Mouse (Mus musculus) MEL-GATA-1-ER (cell line): ENCODE results near the gene Tecta.

Source experiments
- DNase-seq: peaks from one replicate; pipeline ENCODE4 v3.0.0-alpha.2; 2012; ENCODE audit warnings: low read depth; ENCODE audit errors: extremely low read depth

The Tecta gene

DNA sequence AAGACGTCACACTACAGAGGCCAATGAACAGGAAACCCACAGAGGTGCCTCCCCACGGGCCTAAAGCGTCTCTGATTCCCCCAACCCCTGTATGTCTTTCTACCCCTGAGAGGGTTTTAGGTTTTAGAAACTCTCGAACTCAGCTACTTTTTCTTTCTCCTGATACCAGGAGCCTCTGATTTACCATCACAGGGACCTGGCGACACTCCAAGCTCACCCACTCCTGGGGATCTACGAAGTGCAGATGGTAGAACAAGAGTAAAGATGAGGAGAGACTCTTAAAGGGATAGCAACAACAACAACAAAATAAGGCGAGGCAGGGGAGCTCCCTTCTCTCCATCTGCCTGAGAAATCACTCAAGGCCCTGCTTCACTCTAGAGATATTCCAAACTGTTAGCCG lies 12.7 kb downstream of the Tecta start:
- no peak for DNase-seq

GRCm38 (mm10) chr9:42385656-42386055 lies 14.1 kb downstream of the Tecta start:
- DNase-seq = no peak

DNA sequence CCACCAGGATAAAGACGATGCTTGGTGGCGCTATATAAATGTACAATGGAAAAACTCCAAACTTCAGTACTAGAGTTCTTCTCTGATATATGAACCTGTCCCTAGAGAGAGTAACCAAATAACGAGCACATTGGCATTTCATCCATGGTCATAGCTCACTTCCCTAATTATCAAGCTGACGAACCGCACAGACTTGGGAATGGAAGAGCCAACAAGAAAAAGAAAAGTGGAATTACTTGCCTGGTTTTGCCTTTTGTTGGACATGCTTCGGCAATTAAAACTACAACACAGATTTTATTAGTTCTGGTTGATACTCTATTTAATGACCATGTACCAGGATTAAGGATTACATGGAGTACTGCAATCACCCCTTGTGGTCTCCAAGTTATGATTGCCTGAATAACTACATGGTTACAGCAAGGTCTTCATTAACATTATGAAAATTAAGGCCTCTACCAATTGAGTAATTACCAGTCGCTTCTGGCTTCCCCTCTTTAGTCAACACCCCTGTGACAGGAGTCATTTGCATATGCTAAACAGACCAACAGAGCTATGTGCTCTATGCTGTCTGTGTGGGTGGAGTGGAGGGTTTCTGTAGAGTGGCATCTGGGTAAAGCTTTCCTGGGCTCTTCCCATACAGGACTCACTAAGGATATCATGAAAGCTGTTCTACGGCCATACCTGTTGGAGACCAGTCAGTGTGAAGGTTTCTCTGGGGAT lies 16.9 kb downstream of the Tecta start:
- DNase-seq = no peak

DNA sequence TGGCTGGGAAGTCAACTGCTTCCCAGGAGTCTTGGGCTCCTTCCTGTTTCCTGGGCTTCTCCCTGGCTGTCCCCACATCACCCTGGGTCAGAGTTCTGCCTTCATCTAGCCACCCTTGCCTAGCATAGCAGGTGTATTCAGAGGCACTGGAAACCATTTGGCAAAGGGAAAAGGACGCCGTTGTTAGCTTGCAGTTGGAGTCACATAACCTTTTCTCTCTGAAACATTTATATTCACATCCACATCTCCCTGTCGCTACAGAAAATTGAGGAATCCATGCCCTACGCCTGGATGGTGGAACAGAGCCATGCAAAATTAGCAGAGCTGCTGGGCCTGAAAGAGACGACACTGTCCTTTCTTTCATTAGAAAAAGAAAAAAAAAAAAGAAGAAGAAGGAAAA lies 17.7 kb downstream of the Tecta start:
- DNase-seq = no peak

- DNase-seq = no peak
Observed at GRCm38 (mm10) chr9:42378071-42378470, 21.7 kb downstream of the Tecta start.

DNA sequence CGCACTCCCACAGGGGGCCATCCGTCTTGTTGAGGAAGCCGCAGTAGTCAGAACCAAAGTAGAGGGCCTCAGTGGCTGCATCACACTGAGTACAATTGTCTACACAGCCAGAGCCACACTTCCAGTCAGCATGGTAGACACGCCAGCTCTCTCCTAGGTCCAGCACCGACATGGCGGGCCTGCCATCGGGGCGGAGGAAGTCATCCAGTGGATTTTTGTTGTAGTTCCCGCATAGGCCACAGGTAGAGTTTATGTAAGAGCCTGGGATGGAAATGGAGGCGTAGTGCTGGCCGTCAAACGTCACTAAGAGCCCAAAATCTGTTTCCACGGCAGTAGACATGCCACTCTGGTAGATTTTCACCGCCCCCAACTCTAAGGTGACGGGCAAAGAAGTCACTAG lies 22.1 kb downstream of the Tecta start:
- DNase-seq = no peak

- no peak for DNase-seq
Observed at GRCm38 (mm10) chr9:42371670-42372368, 27.9 kb downstream of the Tecta start.

DNA sequence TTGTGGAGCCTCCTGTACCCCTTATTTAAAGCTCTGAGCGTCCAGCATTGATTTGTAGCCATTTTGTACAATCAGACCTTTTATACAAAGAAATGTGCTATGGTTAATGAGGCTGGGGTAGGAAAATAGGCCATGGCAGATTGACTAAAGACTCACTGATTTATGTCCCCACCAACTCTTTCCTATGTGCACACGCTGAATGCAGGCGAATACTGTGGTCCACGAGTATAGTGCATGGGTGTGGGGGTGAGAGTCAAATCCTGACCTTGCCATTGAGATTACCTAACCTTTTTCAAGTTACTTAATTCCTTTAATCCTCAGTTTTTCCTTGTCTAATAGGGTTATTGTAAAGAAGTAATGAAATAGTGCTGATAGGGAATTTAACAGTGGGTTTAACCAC lies 42.1 kb downstream of the Tecta start:
- DNase-seq = no peak

DNA sequence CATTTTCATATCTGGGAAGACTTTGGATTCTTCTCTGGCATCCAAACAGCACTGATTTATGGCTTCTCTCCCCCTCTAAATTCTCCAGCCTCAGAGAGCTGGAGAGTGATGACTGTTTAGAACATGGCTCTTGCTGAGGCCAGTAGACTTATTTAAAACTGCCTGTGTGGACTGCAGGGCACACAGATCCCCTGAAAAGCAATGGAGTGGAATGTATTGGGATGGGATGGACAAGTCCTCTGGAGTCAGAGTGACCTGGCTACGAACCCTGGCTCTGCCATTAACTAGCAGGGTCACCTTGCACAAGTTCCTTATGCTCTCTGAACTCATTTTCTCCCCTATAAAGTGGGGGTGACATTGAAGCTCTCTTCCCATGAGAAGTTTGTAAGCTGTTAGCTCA lies 44.9 kb downstream of the Tecta start:
- DNase-seq = no peak

- no peak for DNase-seq
Observed at GRCm38 (mm10) chr9:42349791-42350190, 49.9 kb downstream of the Tecta start.

DNA sequence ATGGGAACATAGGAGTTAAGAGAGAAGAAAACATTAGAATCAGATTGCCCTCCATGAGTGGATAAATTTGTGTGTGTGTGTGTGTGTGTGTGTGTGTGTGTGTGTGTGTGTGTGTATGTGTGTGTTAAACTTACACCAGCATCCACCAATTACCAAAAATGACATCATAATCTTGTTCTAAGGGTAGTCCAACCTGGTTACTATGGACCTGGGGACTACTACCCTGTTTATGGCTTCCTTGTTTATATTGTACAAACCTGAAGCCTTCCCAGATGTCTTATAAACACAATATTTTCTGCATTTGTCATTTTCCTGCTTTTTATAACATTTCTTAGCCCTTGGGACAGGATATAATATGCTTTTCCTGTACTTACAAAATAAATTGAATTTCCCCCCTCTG lies 53.4 kb downstream of the Tecta start:
- no peak for DNase-seq

GRCm38 (mm10) chr9:42339151-42339550 lies 60.6 kb downstream of the Tecta start:
- no peak for DNase-seq

GRCm38 (mm10) chr9:42337026-42337425 lies 62.7 kb downstream of the Tecta start:
- DNase-seq = no peak

DNA sequence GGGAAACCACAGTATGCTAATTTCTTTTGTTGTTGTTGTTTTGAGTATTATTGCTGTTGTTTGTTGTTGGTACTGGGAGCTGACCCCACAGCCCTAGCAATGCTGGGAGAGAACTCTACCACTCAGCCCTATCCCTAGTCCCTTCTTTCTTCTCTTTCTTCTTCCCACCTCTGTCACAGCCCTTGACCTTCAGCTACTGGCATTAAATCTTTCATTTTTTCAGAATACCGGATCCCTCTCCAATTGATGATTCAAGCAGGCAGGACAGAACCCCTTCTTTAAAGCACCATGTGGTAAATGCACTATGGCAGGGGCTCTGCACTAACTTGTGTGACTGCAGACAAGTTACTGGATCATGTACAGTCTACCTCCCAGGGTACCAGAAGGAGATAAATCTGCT lies 63.2 kb downstream of the Tecta start:
- DNase-seq = no peak

DNA sequence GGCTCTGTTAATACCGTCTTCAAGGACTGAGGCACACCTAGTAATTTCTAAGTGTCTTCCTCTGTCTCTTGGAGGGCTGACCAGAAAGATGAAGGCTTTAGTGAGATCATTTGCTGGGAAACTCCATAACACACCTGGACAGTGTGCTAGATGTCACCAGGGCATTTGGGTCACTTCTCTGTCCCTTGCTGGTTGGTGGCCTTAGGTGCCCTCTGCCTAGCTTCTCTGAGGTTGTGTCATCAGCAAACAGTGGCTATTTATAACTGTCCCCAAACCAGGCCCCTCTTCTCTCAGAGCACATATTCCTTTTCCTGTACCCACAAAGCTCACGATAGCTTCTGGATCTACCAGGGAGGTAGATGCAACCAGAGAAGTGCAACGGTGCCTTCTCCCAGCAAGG lies 64.8 kb downstream of the Tecta start:
- no peak for DNase-seq

DNA sequence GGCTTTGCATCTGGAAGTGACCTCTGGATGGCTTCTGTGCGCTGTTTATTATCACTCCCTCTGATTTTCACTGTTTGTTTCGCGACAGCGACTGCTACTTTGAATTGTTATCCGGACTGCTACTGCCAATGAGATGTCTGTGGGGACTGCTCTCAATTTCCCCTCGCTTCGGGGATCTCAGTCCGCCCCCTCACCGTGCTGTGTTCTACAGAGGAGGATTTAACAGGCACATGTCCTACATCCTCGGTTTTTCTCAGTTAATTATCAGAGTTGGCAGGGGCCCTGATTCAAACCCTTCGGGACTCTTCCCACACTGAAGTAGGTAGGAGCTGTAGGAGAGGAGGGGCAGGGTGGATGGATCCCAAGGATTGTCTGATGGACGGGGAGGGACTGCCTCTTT lies 67.0 kb downstream of the Tecta start:
- DNase-seq = no peak

DNA sequence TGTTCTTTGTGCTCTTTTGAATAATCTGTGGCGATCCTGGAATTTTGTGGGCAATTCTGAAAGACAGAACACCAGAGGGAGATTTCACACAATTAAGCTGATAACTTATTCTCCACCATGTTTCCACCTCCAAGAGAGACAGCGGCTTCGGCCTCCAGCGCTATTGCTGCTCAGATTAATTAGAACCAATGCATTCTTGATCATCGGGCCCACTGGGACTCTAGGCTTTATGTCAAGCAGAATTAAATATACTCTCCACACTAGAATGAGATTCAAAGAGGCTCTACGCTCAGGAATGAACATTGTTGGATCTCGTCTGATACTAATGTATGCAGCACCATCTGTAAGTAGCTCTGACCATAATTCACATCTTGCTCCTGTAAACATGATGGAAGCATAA lies 68.4 kb downstream of the Tecta start:
- DNase-seq = no peak

- DNase-seq = no peak
Observed at GRCm38 (mm10) chr9:42329753-42330152, 70.0 kb downstream of the Tecta start.

DNA sequence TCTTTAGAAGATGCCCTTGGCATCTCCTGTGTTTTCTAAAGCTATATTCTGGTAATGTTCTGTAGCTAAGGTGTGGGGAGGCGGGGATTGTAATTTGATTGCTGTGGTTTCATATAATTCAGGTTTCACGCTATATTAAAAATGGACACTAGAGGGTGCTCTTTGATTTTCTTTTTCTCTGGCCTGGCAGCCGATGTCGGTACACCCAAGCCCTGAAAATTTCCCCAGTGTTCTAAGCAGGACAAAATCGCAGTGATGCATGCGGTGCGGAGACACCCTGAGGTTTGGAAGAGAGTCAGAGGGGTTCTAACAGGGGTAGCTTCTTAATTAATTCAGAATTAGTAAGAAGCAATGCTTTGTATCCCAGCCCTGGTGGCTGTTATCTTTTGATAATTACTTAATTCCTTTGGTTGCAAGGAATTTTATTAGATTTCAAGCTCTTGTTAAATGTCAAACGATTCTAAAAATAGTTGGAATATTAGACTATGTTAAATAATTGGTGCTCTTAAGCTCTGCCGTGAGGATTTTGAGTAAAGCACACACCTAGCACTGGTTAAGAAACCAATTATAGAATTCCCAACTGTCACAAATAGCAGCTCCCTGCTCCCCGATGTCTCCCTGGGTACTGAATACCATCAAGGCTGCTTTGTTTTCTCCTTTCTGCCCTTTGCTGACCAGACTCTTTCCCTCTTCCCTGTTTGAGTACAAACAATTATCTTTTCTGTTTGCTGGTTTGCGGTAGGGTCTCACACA lies 72.9 kb downstream of the Tecta start:
- peak; percentile 23 for DNase-seq

GRCm38 (mm10) chr9:42324640-42325394 lies 74.9 kb downstream of the Tecta start:
- DNase-seq = no peak

- DNase-seq = no peak
Observed at GRCm38 (mm10) chr9:42323238-42323637, 76.5 kb downstream of the Tecta start.

DNA sequence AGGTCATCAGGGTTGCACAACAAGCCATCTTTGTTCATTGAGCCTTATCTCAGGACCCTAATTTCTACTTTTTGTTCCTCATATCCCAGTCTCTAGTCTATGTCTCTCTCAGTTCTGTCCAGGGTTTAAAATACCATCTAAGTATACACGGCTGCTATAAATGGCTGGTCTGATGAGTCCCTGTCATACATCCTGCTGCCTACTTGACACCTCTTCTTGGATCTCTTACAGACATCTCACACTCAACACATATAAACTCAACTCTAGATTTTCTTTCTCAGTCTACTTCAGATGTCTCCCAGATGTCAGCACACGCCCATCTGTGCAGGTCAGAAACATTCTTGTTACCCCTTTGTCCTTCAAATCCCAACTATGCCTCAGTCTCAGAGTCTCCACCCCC lies 78.3 kb downstream of the Tecta start:
- no peak for DNase-seq
